Mouse (Mus musculus) brown adipose tissue, adult 24 weeks (tissue): ENCODE results near the gene Man2b2. TPM values are rescaled to one million over a fixed set of nuclear protein-coding genes. Genes with fewer than 3 reads are reported as not detected.
A peak's percentile ranks its signal among the peaks of the same experiment; 100 is the strongest.

Experiments
- H3K27ac ChIP-seq: fragments of 200-500 bp; replicated peaks from 2 replicates; pipeline ENCODE4 v1.5.1; 2012; ENCODE audit warnings: low read depth, mild to moderate bottlenecking, low read length
- H3K4me1 ChIP-seq: fragments of 200-500 bp; 2 replicates; pipeline ENCODE4 v1.6.1; 2012; ENCODE audit warnings: low read length, mixed read lengths; ENCODE audit not compliant: control insufficient read depth, insufficient read depth, insufficient read length
- H3K4me3 ChIP-seq: fragments of 200-500 bp; 2 replicates; pipeline ENCODE4 v1.5.1; 2012; ENCODE audit warnings: low read depth, mild to moderate bottlenecking, low read length, moderate library complexity; ENCODE audit not compliant: insufficient read depth
- polyA plus RNA-seq: library from polyadenylated mRNA; stranded (reverse); fragments of >200 nt; gene quantifications from 2 replicates; pipeline ENCODE4 v1.2.4, GENCODE M21; 2012; ENCODE audit not compliant: missing spikeins, insufficient read depth, insufficient read length

The Man2b2 gene
- 10.3 and 13.1 TPM in 2 replicates for polyA plus RNA-seq

DNA sequence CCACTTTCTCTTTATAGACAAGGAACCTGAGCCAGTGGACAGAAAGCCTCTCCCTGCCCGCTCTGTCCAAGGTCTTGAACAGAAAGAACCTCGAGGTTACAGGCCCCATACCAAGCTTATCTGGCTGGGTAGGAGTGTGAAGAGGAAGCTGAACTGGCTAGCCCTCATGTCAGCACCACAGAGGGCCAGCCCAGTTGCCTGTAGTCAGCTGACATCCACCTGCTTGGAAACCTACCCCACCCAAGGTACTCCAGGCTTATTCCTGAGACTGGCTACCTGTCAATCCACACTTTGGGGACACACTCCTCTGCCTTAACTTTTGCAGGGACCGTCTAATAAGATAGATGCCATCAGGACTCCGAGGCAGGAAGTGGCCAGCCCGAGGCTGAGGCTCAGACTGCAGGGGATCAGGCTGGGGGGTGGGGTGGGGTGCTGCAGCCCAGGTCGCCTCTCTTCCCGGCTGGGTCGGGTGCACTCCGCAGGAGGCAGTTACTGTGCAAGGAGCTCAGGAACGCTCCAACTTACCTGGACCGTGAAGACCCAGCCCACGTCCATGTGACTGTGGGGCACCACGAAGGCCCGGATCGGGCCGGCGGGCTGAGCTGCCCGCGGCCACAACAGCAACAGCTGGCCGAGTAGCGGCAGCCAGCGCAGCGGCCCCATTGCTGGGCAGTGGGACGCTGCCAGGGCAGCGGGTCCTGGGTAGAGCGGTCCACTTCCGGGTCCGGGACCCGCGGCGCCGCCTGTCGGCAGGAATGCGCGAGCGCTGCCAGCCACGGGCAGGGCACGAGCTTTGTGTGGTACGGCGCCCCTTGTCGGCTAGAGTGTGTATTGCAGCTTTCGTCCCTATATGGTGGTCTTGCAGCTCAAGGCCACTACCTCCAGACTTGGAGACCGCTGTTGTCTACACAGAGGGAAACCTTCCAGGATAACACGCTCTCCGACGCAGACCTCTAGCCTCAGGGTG, at the start of gene Man2b2:
Man2b2 (minus strand) TSS at position 741 of the 967 bp plus-strand sequence.
- peak within 1 kb of the TSS; percentile 87 for H3K4me3 ChIP-seq
- H3K4me1 ChIP-seq, result no peaks in the 10 kb centered on the region
- H3K27ac ChIP-seq, result no peak within 1 kb of the TSS

DNA sequence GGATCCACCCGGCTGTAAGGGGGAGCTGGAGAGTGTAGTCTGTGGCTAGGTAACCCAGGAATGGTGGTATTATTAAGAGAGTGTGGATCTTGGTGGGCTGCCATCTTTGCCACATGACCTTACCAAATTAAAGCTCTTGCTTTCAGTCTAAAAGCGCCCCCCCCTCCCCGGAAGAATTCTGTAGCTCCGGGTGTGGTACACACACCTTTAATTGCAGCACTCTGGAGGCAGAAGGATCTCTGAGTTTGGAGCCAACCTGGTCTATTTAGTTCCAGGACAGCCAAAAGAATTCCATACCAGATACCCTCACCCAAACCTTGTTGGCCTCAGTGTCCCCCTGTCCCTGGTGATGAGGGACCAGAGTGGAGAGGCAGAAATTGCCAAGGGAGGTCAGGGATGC, 48.3 kb upstream of the Man2b2 start:
- H3K4me1 ChIP-seq, result no peaks in the 10 kb centered on the region
- H3K4me3 ChIP-seq, result no peak overlapping the region
- no peak overlapping the region for H3K27ac ChIP-seq

DNA sequence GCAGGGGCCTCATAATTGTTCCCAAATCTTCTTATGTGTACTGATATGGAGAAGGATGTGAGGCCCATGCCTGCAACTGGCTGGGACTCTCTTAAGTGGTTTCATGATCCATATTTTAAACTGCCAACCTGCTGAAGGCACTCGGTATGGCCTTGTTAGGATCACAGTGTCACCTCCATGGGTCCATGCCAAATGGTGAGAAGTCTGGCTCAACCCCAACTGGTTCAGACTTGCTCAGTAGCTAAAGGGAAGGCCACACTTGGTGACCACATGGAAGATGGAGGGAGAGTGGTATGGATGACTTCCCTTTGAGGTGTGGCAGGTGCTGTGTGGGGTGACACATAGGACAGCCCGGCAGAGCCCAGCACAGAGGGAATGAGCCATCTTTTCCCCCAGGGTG, 47.2 kb upstream of the Man2b2 start:
- Histone ChIP-seq H3K4me1 (no peaks in the 10 kb centered on the region), H3K4me3 (no peak overlapping the region), H3K27ac (no peak overlapping the region)

DNA sequence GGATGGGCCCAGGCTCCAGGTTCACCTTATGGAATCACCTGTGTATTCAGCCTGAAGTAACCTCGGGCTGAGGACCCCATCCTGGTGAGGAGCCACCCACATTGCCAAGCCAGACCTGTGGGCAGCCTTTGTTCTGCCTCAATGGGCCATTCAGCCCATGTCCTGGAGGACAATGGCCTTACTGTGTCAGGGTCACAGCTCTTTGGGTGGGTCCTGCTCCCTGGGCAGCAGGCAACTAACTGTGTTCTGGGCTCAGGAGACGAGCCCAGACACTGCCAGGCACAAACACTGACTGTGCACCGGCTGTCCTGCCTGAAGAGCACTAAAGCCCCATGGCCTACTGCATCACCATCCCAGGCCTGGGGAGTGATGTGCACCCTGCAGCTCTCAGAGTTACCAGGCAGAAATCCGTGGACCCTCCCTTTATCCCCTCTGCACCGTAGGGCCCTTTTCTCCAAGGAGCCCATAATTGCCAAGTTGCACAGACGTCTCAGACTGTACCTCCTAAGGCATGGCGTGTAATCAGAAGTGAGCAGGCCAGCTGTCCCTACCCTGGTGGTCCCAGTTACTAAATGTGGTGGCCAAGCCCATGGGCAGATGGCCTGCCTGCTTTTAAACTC, 46.4 kb upstream of the Man2b2 start:
- H3K4me1 ChIP-seq, result no peaks in the 10 kb centered on the region
- H3K27ac ChIP-seq, result no peak overlapping the region
- H3K4me3 ChIP-seq, result no peak overlapping the region

DNA sequence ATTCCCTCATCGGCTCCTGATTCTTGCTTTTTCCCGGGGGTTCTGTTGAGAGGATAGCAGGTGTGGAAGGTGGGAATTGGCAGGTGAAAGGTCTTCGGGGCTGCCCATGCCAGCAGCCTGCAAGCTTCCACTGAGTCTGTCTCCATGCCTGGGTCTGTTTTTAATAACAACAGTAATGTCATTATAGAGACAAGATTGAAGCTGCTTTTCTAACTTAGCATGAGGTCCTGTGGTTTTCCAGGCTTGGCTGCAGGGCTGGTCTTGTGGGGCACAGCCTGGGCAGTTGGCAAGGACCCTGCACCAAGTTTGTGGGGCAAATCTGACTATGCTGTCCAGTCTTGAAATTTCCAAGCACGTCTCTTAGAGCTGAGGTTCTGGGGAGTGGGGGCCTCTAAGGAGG, 45.5 kb upstream of the Man2b2 start:
- Histone ChIP-seq H3K27ac (no peak overlapping the region), H3K4me1 (no peaks in the 10 kb centered on the region), H3K4me3 (no peak overlapping the region)

DNA sequence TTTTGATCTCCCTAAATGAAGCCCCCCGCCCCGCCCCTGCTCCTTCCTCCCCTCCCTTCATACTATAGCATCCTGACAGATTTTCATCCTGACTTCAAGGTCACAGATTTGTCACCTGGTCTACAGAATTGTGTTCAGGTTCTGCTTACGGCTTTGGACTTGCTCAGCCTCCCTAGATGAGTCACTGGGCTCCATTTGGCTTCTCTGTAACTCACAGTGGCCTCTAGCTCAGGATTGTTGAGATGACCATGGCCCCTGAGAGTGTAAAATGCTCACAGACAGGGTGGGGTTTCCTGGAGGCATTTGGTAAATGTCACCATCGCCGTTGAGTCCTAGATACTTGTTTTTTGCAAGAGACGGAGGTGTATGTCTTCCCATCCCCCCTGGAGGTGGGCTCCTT, 40.5 kb upstream of the Man2b2 start:
- Histone ChIP-seq H3K27ac (no peak overlapping the region), H3K4me3 (no peak overlapping the region), H3K4me1 (no peaks in the 10 kb centered on the region; the same call in 1 of the 2 replicates)

DNA sequence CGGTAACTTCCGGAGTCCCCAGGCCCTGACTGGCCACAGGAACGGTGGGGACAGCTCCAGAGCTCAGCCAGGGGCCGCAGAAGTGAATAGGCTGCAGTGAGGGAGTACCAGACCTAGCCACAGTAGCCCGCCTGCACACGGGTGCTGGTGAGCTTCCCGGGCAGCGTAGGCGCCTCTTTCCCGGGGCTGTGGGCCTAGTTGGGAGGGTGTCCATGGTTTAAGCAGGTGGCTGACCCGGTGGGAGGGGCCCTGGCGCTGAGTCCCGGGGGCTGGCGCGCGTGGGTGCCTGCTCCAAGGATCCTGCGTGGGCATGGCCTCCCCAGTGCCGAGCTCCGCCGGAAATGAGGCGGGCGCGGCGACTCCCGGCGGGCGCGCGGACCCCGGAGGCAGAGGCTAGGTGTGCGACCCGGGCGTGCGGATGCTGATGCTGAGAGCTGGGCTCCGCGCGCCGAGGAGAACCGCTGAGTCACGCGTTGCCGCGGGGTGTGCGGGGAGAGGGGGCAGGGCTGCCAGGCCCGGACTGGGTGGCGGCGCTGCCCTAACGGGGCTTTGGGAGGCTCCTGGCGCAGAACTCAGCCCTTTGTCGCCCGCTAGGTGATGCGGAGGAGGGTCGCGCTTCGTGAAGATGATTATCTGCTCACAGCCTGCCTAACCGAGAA, 39.3 kb upstream of the Man2b2 start:
- H3K4me3 ChIP-seq, result no peak overlapping the region
- no peaks in the 10 kb centered on the region; the same call in 1 of the 2 replicates for H3K4me1 ChIP-seq
- no peak overlapping the region for H3K27ac ChIP-seq

DNA sequence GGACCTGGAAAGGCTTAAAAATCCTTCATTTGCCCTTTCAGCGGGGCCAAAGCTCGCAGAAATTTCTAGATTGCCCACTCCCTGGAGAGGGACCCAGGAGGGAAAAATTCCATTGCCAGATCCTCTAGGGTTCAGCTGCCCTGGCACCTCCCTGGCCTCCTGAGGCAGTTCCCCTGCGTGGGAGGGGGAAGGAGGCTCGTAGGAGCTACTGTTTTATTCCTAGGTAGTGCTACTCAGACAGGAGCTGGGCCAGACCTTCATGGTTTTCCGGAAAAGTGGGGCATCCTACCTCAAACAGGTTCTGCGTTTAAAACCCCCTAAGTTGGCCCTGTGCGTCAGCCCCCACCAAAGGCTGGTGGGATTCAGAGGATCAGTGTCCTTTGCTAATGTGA, 38.7 kb upstream of the Man2b2 start:
- H3K27ac ChIP-seq, result no peak overlapping the region
- H3K4me1 ChIP-seq, result no peaks in the 10 kb centered on the region; the same call in 1 of the 2 replicates
- no peak overlapping the region for H3K4me3 ChIP-seq

DNA sequence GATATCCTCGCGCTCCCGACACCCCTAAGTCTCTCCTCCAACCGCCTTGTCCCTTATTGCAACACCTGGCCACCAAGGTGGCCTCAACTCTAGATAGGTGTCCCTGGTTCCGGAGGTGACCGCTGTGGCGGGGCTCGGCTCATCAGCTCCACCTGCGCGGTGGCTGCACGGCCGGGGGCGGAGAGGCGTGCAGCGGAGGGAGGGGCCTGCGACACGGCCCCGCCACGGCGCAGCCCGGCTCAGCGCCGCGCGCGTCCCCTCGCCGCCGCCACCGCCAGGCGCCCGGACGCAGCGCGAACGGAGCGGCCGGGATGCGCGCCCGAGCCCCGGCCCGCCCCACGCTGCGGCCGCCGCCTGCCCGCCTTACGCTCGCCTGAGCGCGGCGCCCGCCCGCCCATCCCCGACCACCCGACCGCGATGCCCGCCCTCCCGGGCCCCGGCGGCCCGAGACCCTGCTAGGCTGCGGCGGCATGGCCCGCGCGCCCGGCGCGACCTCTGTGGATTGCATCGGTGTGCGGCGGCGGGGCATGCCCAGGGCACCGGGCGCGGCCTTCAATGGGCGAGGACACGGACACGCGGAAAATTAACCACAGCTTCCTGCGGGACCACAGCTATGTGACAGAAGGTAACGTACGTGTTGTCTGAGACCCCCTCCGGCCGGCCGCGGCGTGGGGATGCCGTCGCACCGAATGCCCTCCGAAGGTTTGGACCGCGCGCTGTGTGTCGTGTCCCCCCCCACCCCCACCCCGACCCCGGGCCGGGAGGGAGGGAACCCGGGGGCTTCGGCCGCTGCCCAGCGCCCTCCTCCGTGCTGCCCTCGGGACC, 38.0 kb upstream of the Man2b2 start, which contains the start of gene Ppp2r2c:
Ppp2r2c (plus strand) TSS at position 248 of the 825 bp plus-strand sequence.
- Histone ChIP-seq H3K27ac (no peak within 1 kb of the TSS), H3K4me1 (no peaks in the 10 kb centered on the region; the same call in 1 of the 2 replicates), H3K4me3 (no peak within 1 kb of the TSS)

DNA sequence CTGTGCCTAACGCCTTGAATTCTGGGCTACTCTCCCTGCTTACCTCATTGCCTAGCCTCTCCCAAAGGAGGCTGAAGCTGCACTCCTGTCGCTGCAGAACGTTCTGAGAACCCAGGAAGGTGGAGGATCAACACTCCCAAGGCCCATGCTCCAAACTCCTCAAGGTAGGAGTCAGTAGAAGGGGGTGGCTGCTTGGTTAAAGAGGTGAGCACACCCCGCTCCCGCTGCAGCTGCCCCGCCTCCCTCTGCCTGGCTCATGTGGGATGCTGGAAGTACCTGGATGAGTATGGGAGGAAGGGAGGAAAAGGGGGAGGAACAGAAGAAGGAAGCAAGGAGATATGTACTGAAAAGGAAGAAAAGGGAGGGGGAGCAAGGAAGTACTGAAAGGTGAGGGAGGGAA, 37.1 kb upstream of the Man2b2 start:
- no peaks in the 10 kb centered on the region; the same call in 1 of the 2 replicates for H3K4me1 ChIP-seq

DNA sequence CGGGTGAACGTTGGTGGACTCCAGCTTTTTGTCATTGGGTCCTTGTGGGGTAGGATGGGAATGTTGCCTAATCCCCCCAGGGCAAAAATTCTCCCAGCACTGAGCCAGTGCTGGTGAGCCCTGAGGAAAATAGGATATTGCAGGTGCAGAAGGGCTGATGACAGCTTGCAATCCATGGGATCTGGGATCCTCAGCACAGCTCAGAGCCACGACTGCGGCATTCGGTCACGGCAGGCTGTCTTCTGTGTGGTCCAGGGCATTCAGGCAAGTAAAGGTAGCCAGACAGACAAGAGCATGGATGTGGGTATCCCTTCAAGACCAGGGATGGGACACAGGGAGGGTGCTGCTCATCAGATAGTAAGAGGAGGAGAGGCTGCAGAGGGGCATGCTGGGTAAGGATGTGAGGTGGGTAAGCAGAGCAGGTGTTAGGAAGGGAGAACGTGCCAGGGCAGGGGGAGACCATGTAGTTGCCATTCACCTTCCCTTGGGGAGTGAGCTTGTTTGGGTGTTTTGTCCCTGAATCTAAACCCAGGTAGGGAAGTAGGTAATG, 36.3 kb upstream of the Man2b2 start:
- Histone ChIP-seq H3K4me1 (no peaks in the 10 kb centered on the region; the same call in 1 of the 2 replicates), H3K27ac (no peak overlapping the region), H3K4me3 (no peak overlapping the region)

More for the DNA sequence above, 37.1 kb upstream of the Man2b2 start:
- Histone ChIP-seq H3K27ac (no peak overlapping the region), H3K4me3 (no peak overlapping the region)

DNA sequence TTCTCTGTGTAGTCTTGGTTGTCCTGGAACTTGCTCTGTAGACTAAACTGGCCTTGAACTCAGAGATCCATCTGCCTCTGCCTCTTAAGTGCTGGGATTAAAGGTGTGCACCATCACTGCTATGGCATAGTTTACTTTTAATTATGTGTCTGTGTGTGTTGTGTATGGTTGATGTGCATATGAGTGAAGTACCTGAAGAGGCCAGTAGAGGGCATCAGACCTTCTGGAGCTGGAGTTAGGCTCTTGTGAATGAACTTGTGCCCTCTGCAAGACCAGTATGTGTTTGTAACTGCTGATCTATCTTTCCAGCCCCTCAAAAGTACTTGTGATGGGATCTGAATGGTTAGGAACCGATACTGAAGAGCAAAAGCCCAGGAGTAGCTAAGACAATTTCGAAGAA, 30.6 kb upstream of the Man2b2 start:
- Histone ChIP-seq H3K4me1 (no peaks in the 10 kb centered on the region), H3K4me3 (no peak overlapping the region), H3K27ac (no peak overlapping the region)

DNA sequence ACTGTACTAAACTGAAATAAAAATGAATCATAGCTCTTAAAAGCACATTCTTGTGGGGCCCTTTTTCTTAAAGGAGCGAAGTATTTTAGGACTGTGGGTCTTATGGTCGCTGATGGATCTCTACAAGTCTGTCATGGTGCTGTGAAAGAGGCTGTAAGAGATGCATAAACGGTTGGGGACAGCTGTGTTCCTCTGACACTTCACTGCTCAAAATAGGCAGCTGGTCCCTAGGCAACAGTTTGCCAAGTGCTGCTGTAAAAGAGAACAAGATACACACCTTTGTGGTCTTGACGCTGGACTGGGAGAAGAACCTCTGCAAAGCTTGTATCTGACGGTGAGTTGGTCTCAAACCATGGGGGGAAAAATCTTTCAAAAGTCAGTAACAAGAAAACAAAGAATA, 27.1 kb upstream of the Man2b2 start:
- Histone ChIP-seq H3K4me1 (no peaks in the 10 kb centered on the region), H3K27ac (no peak overlapping the region), H3K4me3 (no peak overlapping the region)

DNA sequence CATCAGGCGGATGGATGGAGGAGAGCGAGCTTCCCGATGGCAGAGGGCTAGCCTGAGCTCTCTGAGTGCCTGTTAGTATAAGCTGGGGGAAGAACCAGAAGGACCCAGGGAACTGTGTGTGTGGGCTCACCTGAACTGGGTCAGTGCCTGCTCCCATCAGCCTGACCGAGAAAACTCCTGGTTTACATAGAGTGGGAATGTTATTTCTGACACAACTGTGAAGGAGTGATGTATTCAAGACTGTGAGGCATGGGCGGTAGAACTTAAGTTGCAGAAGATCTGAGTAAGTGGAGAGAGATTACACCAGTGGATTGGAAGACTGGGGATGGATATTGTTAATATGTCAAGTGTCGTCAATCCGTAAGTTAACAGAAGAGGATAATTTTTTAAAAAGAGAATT, 26.1 kb upstream of the Man2b2 start:
- Histone ChIP-seq H3K4me3 (no peak overlapping the region), H3K4me1 (no peaks in the 10 kb centered on the region), H3K27ac (no peak overlapping the region)
